Mouse (Mus musculus) brain, embryonic 18.5 days (tissue): ENCODE measurements around the gene Zfp799.

Experiments used
- DNase-seq: peaks from one replicate; pipeline ENCODE4 v3.0.0-alpha.2; 2012; ENCODE audit warnings: low read depth, low spot score

Zfp799 gene

GRCm38 (mm10) chr17:32787436-32788093 lies 42.5 kb downstream of the Zfp799 start:
- no peak for DNase-seq

DNA sequence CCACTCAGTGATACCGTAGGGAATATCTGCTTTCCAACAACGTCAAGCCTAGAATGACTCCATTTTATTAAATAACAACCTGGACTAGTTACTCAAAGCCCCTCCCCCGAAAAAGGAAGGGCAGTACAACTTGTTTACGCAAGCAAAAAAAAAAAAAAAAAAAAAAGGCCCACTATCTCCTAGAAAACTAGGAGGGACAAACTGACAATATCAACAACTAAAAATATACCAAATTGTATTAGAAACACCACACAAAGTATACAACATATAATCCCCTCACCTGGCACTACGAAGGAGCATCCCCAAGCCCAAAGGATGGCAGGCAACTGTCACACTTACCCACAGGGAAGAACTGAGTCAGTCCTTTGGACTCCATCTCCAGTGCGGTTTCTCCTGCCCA lies 43.1 kb downstream of the Zfp799 start:
- no peak for DNase-seq

GRCm38 (mm10) chr17:32785656-32786055 lies 44.4 kb downstream of the Zfp799 start:
- no peak for DNase-seq

DNA sequence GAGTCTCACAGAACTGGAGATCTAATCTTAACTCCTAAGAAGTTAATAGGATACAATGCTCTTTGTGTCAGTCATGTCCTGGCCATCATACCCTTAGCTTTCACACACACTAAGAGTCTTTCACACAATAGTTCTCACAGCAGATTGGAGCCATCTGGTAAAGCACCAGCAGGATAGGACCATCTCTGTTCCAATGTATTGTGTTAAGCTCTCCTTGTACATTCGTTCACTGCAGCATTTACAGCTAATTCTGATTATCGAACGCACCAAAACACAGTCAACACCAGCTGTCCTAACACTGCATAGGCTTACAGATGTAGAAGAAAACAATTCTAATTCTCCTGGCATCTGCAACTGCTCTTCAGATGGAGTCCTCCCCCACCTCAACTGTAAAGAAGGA lies 52.5 kb downstream of the Zfp799 start:
- no peak for DNase-seq

GRCm38 (mm10) chr17:32771213-32771612 lies 58.8 kb downstream of the Zfp799 start:
- no peak for DNase-seq

DNA sequence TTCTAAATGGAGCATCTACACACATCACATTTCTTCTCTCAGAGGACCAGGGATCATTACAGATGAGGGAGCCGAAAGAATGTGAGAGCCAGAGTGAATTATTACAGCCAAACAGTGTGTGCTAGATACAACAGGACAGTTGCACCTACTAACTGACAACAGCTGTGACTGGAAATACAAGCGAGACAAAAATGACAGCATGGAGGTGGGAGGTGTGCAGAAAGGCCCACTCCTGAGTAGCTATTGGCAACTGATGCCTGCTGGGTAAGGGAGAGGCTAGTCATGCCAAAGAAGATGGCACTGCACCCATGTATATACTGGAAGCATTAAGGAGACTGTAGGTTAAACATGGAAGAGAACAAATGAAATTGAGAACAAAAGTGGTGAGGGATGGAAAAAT lies 63.6 kb downstream of the Zfp799 start:
- DNase-seq = no peak
